Mouse (Mus musculus) stomach, embryonic 15.5 days (tissue): ENCODE measurements around the gene Chpf. TPM values are rescaled to one million over a fixed set of nuclear protein-coding genes. Genes with fewer than 3 reads are reported as not detected.

ENCODE experiments used
- polyA plus RNA-seq: library from polyadenylated mRNA; unstranded; fragments of >200 nt; fragmentation: Nextera tagmentation; extraction: Ambion mirVana; gene quantifications from 2 replicates; pipeline ENCODE4 v1.2.1, GENCODE M21; 2015

The Chpf gene
- polyA plus RNA-seq, 1 experiment from 2014 or later: 41.9 TPM

Other genes with a start within 250 kb of the Chpf start
- gene A630095N17Rik, start 247.2 kb downstream of the Chpf start, polyA plus RNA-seq: not detected in 2 replicates
- 34.9 and 35.9 TPM in 2 replicates for gene Dnajb2, start 242.9 kb downstream of the Chpf start, polyA plus RNA-seq
- gene Ptprn, start 214.8 kb downstream of the Chpf start, polyA plus RNA-seq: 2.4 and 2.8 TPM in 2 replicates
- gene Resp18, start 200.9 kb downstream of the Chpf start, polyA plus RNA-seq: 7.5 and 9.6 TPM in 2 replicates
- 123 and 137 TPM in 2 replicates for gene Dnpep, start 161.3 kb downstream of the Chpf start, polyA plus RNA-seq
- 92.1 and 93.2 TPM in 2 replicates for gene Des, start 119.0 kb downstream of the Chpf start, polyA plus RNA-seq
- gene Speg, start 104.0 kb downstream of the Chpf start, polyA plus RNA-seq: 45.2 and 49.1 TPM in 2 replicates
- gene Gmppa, start 43.4 kb downstream of the Chpf start, polyA plus RNA-seq: 103 TPM in 2 replicates
- 2.0 and 2.1 TPM in 2 replicates for gene Asic4, start 28.9 kb downstream of the Chpf start, polyA plus RNA-seq
- gene Tmem198, start 225 bp upstream of the Chpf start, polyA plus RNA-seq: 2.3 and 2.7 TPM in 2 replicates
- gene Obsl1, start 27.1 kb upstream of the Chpf start, polyA plus RNA-seq: 75.1 and 84.0 TPM in 2 replicates
- 8.0 and 9.6 TPM in 2 replicates for gene Inha, start 27.8 kb upstream of the Chpf start, polyA plus RNA-seq
- 16.1 and 18.1 TPM in 2 replicates for gene Stk11ip, start 42.2 kb upstream of the Chpf start, polyA plus RNA-seq
- 17.7 and 18.2 TPM in 2 replicates for gene Slc4a3, start 67.0 kb upstream of the Chpf start, polyA plus RNA-seq